Mouse (Mus musculus) lung, postnatal 25 days (tissue): ENCODE measurements at regions not wholly inside any gene's neighbourhood (a gene's known extent, or its start where the extent isn't known, plus 50 kb on each side); places are given as distances from the start of the nearest gene placed in this dataset.

Experiments used
- DNase-seq: peaks from one replicate; pipeline ENCODE4 v3.0.0; 2022; ENCODE audit warnings: low spot score

DNA sequence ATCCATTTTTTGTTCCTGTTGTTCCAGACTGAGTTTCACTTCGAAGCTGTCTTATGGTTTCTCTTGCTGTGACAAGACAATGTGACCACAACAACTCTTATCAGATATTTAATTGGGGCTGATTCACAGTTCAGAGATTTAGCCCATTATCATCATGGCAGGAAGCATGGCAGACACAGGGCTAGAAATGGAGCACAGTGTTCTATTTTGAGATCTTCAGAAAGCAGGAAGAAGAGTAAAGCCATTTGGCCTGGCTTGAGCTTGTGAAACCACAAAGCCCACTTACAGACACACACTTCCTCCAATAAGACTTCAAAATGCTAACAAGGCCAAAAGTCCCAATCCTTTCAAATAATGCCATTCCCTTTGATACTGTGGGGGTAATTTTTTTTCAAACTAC lies 670.4 kb upstream of the Cdh12 start:
- no peak for DNase-seq

DNA sequence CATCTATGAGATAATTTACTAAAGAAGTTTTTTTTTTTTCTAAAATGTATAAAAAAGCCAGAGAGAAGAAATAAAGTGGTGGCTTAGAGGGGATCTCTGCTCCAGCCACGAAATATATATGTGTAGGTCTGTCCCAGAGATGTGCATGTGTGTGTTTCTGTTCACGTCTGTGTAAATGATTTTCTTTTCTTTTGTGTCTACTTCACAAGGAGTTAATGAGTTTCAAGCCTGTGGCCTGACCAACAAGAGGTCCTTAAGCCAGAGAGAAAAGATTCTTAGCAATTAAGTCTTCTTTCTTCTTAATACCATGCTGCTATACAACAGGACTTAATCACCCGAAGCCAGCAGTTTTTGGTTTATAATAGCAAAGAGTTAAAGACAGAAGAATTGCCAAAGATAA lies 665.2 kb upstream of the Cdh12 start:
- no peak for DNase-seq

DNA sequence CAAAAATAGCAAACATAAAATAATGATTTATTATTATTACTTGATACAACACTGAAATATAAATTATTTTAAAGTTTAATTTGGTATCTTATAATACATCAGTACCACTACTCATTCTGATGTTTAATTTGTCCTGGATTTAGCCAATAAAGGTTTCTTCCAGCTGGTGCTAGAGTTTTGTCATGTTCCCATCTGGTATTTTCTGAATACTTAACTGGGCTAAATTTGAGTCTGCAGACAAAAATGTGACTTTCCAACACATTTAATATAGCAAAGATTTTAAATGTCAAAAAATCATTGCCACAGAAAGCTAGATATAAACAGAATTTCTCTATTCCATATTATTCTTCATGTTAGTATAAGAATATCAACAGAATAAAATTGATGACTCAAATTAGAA lies 642.1 kb upstream of the Cdh12 start:
- no peak for DNase-seq

DNA sequence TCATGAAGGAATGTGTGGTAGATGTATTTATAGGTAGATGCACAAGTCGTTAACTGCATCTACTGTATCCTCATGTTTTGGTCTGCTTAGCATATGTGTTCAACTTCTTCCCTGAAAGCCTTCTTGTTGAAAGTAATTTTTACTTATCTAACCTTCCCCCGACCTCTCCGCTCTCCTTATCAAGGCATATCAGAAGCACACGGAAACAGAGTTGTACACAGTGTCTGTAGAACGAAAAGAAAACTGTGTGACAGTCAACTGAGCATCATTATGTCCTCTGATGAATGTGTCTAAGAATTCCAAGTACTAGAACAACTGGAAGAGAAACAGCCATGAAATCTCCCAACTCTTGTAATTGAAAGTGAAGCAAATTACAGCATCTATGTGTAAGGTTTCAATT lies 635.4 kb upstream of the Cdh12 start:
- DNase-seq: no peak

DNA sequence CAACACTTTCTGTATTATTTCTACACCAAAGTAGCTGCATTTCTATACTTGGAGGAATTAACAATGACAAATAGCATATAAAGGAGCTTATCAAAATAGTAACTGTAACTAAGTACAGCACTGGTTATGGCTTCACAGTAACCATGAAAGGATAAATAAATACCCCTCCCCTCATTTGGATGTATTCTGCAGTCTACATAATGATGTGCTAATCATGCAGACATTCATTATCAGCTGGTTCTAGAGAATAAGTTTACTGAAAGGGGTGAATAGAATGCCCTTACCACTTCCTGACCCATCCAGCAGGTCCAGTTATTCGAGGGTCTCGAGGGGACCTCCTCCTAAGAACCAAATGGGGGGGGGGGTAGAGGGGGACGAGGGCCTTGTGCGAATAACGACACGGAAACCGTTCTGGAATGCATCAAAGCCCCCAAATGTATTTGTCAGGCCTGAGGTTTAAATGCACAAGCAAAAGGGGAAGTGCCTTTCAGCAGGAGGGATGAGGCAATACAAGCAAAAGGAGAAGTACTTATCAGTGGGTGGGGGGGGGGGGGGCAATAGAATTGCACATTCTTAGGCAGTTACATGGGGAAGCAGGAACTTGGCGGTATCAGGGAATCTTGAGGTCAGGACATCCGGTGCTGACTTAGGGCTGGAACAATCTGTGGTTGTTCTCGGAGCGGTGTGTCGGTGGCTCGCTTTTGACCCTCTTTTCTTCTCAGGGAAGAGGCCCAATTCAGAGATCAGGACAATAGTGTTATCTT lies 592.0 kb upstream of the Cdh12 start:
- DNase-seq: peak; percentile 31

- peak; percentile 17 for DNase-seq
Measured at GRCm38 (mm10) chr15:19857656-19858006, 591.4 kb upstream of the Cdh12 start.

DNA sequence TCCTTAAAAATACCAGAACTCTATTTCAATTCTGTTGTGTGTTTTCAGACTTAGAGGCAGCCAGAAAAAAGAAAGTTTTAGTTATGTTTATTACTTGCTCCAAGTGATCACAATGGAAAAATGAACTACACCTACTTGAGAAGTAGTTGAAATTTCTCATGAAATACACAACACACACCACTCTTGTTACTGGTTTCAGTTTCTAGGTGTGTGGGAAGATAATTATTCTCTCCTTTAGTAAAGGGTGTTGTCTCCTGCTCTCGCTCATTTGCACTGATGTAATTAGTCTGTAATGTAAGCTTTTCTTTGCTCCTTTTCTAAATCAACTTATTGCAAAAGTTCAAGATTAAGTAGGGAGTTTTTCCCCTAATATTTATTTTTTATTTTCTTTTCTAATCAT lies 590.4 kb upstream of the Cdh12 start:
- no peak for DNase-seq

- no peak for DNase-seq
Measured at GRCm38 (mm10) chr15:19863979-19864378, 585.1 kb upstream of the Cdh12 start.

GRCm38 (mm10) chr15:19866559-19866958 lies 582.5 kb upstream of the Cdh12 start:
- DNase-seq: no peak

DNA sequence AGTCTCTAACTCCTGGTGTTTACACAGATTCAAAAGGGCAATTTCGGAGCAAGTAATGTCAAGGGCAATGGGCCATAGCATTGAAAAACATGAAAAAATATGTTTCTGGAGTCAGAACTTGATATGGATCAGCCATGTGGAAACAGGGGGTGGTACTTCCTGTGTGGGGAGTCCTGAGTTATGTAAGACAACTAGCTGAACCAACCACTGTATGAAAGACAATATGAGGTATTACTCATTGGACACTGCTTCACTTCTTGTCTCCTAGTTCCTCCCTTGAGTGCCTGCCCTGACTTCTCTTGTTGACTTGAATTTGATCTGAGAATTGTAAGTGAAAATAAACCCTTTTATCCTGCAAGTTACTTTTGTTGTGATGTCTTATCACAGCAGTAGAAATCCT lies 580.0 kb upstream of the Cdh12 start:
- no peak for DNase-seq

- DNase-seq: no peak
Measured at GRCm38 (mm10) chr15:19872611-19873010, 576.5 kb upstream of the Cdh12 start.
